In genomic region chr9:103702452-103702851, GRCm38 (mm10) we compare ENCODE assay signal across 13 mouse cellular contexts. TPM values are rescaled to one million over a fixed set of nuclear protein-coding genes. Genes with fewer than 3 reads are reported as not detected.
DNase-seq lines count a peak whose midpoint lies in the region; ATAC-seq and TF ChIP-seq lines count a peak whose summit lies in the region.
"Had no signal": no experiment of that assay in that cellular context is flagged by ENCODE, and none has a peak within 500 bp of the region (broad histone marks: within the 10 kb centered on the region; RNA-seq: fewer than 3 reads in every experiment).

No protein-coding gene starts in this region.

- H3K27ac ChIP-seq in kidney, postnatal 0 days: no peak overlapping the region
- H3K27ac ChIP-seq: liver, embryonic 15.5 days had no signal

- no peaks in the 10 kb centered on the region for H3K4me1 ChIP-seq in kidney, postnatal 0 days (replicated peaks; ENCODE audit: insufficient read depth, low read length)
- H3K4me1 ChIP-seq: liver, embryonic 15.5 days had no signal

- peak; percentile 34 for DNase-seq in CD4-positive, CD25-positive, alpha-beta regulatory T cell, adult 2 months (ENCODE audit: low read depth, low spot score)
- DNase-seq in kidney, postnatal 0 days (ENCODE audit: low spot score): no peak
- no peak for DNase-seq in kidney, postnatal 4 days
- DNase-seq in thymus, postnatal 25 days: peak; percentile 8
- DNase-seq in thymus, postnatal 0 days (ENCODE audit: low spot score): no peak
- DNase-seq in splenic B cell, adult 2 months (ENCODE audit: low read depth, low spot score): peak; percentile 61
- no peak for DNase-seq in gastrocnemius, postnatal 14 days
- DNase-seq: adrenal gland, postnatal 14 days; heart, adult 18-20 months; heart, postnatal 36 days; kidney, adult 18-20 months had no signal

- H3K36me3 ChIP-seq in kidney, postnatal 0 days (ENCODE audit: insufficient read depth, low read length): no peaks in the 10 kb centered on the region
- no peaks in the 10 kb centered on the region for H3K36me3 ChIP-seq in splenic B cell, adult 2 months (ENCODE audit: control insufficient read depth, insufficient read depth, low read length, poor library complexity, severe bottlenecking)
- H3K36me3 ChIP-seq: liver, embryonic 15.5 days had no signal

- H3K4me2 ChIP-seq in kidney, postnatal 0 days (ENCODE audit: low read length): no peak overlapping the region
- H3K4me2 ChIP-seq: liver, embryonic 15.5 days had no signal

- H3K9me3 ChIP-seq in kidney, postnatal 0 days (replicated peaks; ENCODE audit: low read length): no peaks in the 10 kb centered on the region
- H3K9me3 ChIP-seq: liver, embryonic 15.5 days had no signal

- peak; percentile 46 for TF ChIP-seq CTCF in kidney, postnatal 0 days (IDR thresholded peaks at IDR 0.05; ENCODE audit: low read depth)

- no peak overlapping the region for H3K9ac ChIP-seq in kidney, postnatal 0 days (ENCODE audit: low read depth, low read length)
- H3K9ac ChIP-seq: liver, embryonic 15.5 days had no signal

- H3K27me3 ChIP-seq in kidney, postnatal 0 days (ENCODE audit: insufficient read depth, low read length): no peaks in the 10 kb centered on the region
- no peaks in the 10 kb centered on the region for H3K27me3 ChIP-seq in splenic B cell, adult 2 months (ENCODE audit: control insufficient read depth, insufficient read depth, low read length, poor library complexity, severe bottlenecking)
- H3K27me3 ChIP-seq: liver, embryonic 15.5 days had no signal

- 96% methylated on average over 5 of the region's 5 CpGs for WGBS in kidney, postnatal 0 days

- H3K4me3 ChIP-seq in kidney, postnatal 0 days (replicated peaks; ENCODE audit: low read depth, low read length): no peak overlapping the region
- H3K4me3 ChIP-seq: liver, embryonic 15.5 days had no signal

- intact Hi-C loops in gastrocnemius, postnatal 14 days (cut with DNase I; ENCODE audit: low total_unique reads): no loop called here

- ATAC-seq in CD4-positive, CD25-positive, alpha-beta regulatory T cell, adult 4 months: no peak
- no peak for ATAC-seq in kidney, postnatal 0 days (replicated peaks; ENCODE audit: low FRiP score, low read depth)

RNA-seq across cellular contexts. Expression of gene Tmem108, which starts 59.2 kb away (rescaled TPM):
- 1 to 10 TPM; 1.0 to 3.2 TPM for polyA plus RNA-seq in CD4-positive, CD25-positive, alpha-beta regulatory T cell, adult 4 months (2017; shearing (Covaris generic))
- polyA plus RNA-seq in kidney, postnatal 0 days (2015; fragmentation: Nextera tagmentation; extraction: Ambion mirVana): 5.0 and 5.5 TPM in 2 replicates
- 11.3 and 11.9 TPM in 2 replicates for polyA plus RNA-seq in thymus, postnatal 0 days (2015; fragmentation: Nextera tagmentation; extraction: Ambion mirVana)
- total RNA-seq in gastrocnemius, postnatal 14 days (2021): under 1 TPM; 0.07 to 0.29 TPM

Comparison
In these comparisons a context has a peak if more than half of its experiments do, and no peak if none do; other contexts are left out.
1. DNase-seq: peak in CD4-positive, CD25-positive, alpha-beta regulatory T cell, adult 2 months (single experiment), thymus, postnatal 25 days (single experiment) and splenic B cell, adult 2 months (single experiment); none in kidney, postnatal 0 days (single experiment), kidney, postnatal 4 days (0 of 2), thymus, postnatal 0 days (single experiment) and gastrocnemius, postnatal 14 days (single experiment).